Mouse (Mus musculus) heart, embryonic 11.5 days (tissue): ENCODE measurements around the gene Guca1b. TPM values are rescaled to one million over a fixed set of nuclear protein-coding genes. Genes with fewer than 3 reads are reported as not detected.
A peak's percentile ranks its signal among the peaks of the same experiment; 100 is the strongest.
"Not testable (repeated sequence)": the region's sequence is repeated elsewhere in the genome, so short reads cannot be mapped to it uniquely, and the experiment has no call there.

Experiments used
- ATAC-seq: fragments of 200-750 bp; cut with Nextera tagmentation; replicated peaks from 2 replicates; pipeline ENCODE4 v1.8.0; 2017; ENCODE audit warnings: moderate library complexity; ENCODE audit not compliant: insufficient number of reproducible peaks, low FRiP score, low TSS enrichment
- H3K27ac ChIP-seq: fragments of 300-500 bp; sonication (generic); 2 replicates; pipeline ENCODE4 v1.5.1; 2014; ENCODE audit warnings: mild to moderate bottlenecking, low read depth, low read length
- H3K27me3 ChIP-seq: fragments of 300-500 bp; sonication (generic); 2 replicates; pipeline ENCODE4 v1.6.1; 2014; ENCODE audit warnings: mild to moderate bottlenecking, low read length, mixed read lengths; ENCODE audit not compliant: control insufficient read depth, insufficient read depth
- H3K36me3 ChIP-seq: fragments of 300-500 bp; sonication (generic); 2 replicates; pipeline ENCODE4 v1.6.1; 2014; ENCODE audit warnings: mild to moderate bottlenecking, low read length, moderate library complexity, mixed read lengths; ENCODE audit not compliant: control insufficient read depth, insufficient read depth
- H3K4me1 ChIP-seq: fragments of 300-500 bp; sonication (generic); 2 replicates; pipeline ENCODE4 v1.6.1; 2014; ENCODE audit warnings: low read length; ENCODE audit not compliant: control insufficient read depth, insufficient read depth
- H3K4me2 ChIP-seq: fragments of 300-500 bp; sonication (generic); 2 replicates; pipeline ENCODE4 v1.6.1; 2014; ENCODE audit warnings: mild to moderate bottlenecking, moderate library complexity
- H3K4me3 ChIP-seq: fragments of 300-500 bp; sonication (generic); 2 replicates; pipeline ENCODE4 v1.5.1; 2014; ENCODE audit warnings: low read depth, low read length
- H3K9ac ChIP-seq: fragments of 300-500 bp; sonication (generic); 2 replicates; pipeline ENCODE4 v1.6.1; 2014; ENCODE audit warnings: mild to moderate bottlenecking, low read depth, low read length, moderate library complexity
- H3K9me3 ChIP-seq: fragments of 300-500 bp; sonication (generic); replicated peaks from 2 replicates; pipeline ENCODE4 v1.6.1; 2016; ENCODE audit warnings: low read length; ENCODE audit not compliant: control insufficient read depth
- WGBS: fragments of 180-500 bp; shearing (Covaris S2); extraction: QIAGEN DNeasy Blood & Tissue Kit; methylation state at CpG from one replicate; pipeline ENCODE4 v1.1.7; 2014; ENCODE audit not compliant: insufficient replicate concordance; 5-methylcytosine and 5-hydroxymethylcytosine counted together
- polyA plus RNA-seq: library from polyadenylated mRNA; unstranded; fragments of >200 nt; fragmentation: Nextera tagmentation; extraction: Ambion mirVana; gene quantifications from 2 replicates; pipeline ENCODE4 v1.2.1, GENCODE M21; 2014

Gene Guca1b
- polyA plus RNA-seq, 1 experiment from 2014 or later, result 1.2 TPM

DNA sequence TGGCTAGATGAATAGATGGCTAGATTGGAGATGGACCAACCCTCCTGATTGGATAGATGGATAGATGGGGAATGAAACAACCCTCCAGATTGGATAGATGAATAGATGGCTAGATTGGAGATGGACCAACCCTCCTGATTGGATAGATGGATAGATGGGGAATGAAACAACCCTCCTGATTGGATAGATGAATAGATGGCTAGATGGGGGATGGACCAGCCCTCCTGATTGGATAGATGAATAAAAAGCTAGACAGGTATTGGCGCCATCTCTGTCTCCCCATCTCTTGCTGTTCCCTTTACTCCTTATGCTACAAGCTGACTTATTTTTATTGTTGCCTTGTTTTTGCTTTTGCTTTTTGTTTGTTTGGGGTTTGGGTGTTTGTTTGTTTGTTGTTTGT, 37.4 kb downstream of the Guca1b start:
- not testable (repeated sequence) for ATAC-seq, H3K4me3 ChIP-seq, H3K27me3 ChIP-seq, H3K4me2 ChIP-seq, H3K9me3 ChIP-seq, H3K27ac ChIP-seq, H3K4me1 ChIP-seq, H3K9ac ChIP-seq, H3K36me3 ChIP-seq
- 65% methylated on average over 1 of the region's 1 CpGs for WGBS

DNA sequence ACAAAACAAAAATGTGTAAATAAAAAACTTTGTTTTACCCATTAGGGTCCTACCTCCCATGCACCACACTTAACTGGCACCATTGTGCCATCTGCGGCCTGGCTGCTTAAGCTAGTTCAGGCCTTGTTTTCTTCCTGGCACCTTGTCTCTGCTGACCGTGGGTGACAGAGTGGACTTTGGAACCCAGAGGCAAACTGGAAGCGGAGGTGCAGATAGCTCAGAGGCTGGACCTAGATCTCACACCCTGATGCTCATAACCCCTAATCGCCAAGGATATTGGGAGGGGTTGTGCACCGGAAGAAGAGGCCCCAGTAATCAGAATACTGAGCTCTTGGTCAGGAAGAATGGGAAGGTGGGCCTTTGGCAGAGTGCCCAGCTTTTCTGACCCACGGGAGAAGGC, 39.0 kb downstream of the Guca1b start:
- Histone ChIP-seq H3K9ac (no peak overlapping the region), H3K27me3 (no peaks in the 10 kb centered on the region), H3K4me3 (no peak overlapping the region), H3K4me1 (peaks cover 13% of the 10 kb centered on the region), H3K36me3 (no peaks in the 10 kb centered on the region), H3K27ac (no peak overlapping the region), H3K9me3 (no peaks in the 10 kb centered on the region), H3K4me2 (no peak overlapping the region)
- no peak for ATAC-seq
- 66% methylated on average over 6 of the region's 6 CpGs for WGBS

DNA sequence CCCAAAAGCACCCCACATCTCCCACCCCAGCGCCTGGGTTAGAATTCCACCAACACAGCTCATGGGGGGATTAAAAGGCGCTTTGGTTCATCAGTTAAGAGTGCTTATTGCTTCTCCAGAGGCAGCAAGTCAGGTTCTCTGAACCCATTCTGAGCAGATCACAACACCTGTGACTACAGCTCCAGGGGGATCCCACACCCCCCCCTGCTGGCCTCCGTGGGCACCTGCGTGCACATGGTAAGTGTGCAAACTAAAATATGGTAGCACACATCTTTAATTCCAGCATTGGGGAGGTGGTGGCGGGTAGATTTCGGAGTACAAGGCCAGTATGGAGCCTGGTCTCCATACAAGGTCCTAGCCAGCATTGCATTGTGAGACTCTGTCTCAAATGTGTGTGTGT, 42.1 kb downstream of the Guca1b start:
- ATAC-seq, result no peak
- H3K27me3 ChIP-seq, result no peaks in the 10 kb centered on the region
- H3K27ac ChIP-seq, result no peak overlapping the region
- H3K9ac ChIP-seq, result no peak overlapping the region
- no peaks in the 10 kb centered on the region for H3K9me3 ChIP-seq
- H3K36me3 ChIP-seq, result no peaks in the 10 kb centered on the region
- H3K4me2 ChIP-seq, result no peak overlapping the region
- no peak overlapping the region for H3K4me3 ChIP-seq
- WGBS, result 53% methylated on average over 6 of the region's 6 CpGs
- peaks cover 15% of the 10 kb centered on the region for H3K4me1 ChIP-seq

DNA sequence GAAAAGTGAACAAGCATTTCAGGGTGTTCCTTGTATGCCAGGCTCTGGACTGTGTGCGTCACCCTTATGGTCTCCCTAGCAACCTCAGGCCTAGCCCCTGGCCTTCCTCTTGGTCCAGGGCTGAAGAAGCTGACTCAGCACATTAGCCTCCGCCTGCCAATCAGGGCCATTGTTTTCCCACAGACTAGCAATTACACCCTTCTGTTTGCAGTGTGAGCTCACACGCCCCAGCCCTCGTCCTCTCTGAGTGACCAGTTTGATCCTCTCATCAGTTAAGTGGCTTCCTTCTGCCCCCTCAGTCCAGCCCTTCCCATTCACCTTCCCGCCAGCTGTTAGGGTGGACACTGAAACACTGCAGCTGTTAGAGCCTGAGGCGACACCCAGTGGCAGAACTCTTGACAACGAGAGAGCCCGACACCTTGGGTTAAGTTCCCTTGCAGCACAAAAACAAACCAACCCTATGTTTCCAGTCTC, 43.7 kb downstream of the Guca1b start:
- WGBS, result 10% methylated on average over 8 of the region's 8 CpGs

DNA sequence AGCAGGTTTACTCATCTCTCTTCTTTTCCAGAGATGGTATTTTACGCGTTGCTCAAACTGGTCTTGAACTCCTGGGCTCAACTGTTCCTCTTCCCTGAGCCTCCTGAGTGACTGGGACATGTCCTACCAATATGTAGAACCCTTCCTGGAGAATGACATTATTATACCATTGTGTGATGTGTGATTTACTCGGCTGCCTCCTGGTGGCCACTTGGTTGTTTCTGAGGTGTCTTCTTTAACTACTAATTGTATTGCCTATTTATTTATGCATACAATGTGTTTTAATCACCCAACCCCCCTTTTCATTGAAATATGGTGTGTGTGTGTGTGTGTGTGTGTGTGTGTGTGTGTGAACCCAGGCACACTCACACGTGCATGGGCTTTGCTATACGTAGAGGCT, 45.6 kb downstream of the Guca1b start:
- Histone ChIP-seq H3K9me3 (no peaks in the 10 kb centered on the region), H3K36me3 (no peaks in the 10 kb centered on the region), H3K4me1 (peaks cover 11% of the 10 kb centered on the region; the same call in 1 of the 2 replicates), H3K27ac (no peak overlapping the region), H3K9ac (no peak overlapping the region), H3K27me3 (no peaks in the 10 kb centered on the region), H3K4me2 (no peak overlapping the region), H3K4me3 (no peak overlapping the region)
- WGBS, result 60% methylated on average over 5 of the region's 5 CpGs
- ATAC-seq, result no peak

More for the DNA sequence above, 43.7 kb downstream of the Guca1b start:
- Histone ChIP-seq H3K9me3 (no peaks in the 10 kb centered on the region), H3K36me3 (no peaks in the 10 kb centered on the region), H3K27me3 (no peaks in the 10 kb centered on the region), H3K9ac (0 out of 2 replicates have a peak overlapping the region, but pooled peaks have one; percentile 1), H3K4me1 (peaks cover 15% of the 10 kb centered on the region), H3K4me3 (no peak overlapping the region), H3K27ac (no peak overlapping the region), H3K4me2 (peak overlapping the region; percentile 33)
- ATAC-seq, result 0 out of 2 replicates have a peak, but pooled peaks have one; percentile 27

DNA sequence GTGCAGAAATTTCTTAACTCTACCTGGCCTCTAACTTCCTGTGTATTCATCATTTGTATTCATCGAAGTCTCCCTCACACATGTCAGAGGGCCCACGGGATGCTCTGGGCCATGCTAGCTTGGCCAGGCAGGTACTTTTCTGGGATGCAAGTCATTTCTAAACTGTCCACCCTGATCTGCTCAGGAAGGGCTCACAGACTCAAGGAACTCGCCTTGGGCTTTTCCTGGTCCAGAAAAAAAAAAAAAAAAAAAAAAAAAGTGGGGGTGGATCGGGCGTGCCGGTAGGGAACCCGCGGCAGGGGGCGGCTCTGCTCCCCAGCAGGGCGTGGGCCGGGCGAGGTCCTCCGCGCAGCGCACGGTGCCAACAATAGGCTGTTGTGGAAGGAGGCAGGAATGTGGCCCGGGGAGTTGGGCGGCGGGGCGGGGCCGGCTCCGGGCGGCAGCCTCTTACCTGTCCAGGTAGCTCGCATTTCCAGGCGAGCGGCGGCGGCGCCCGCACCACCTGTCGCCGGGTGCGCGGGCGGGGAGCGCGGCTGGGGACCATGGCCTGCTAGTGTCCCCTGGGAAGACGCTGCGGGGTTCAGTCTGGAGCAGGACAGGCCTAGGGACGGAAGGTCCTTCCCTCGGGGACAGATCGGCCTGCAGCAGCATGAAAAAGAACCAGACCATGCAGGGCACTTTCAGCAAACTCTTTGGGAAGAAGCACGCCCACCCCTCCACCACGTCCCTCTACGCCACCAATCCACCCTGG, 51.1 kb downstream of the Guca1b start, which contains the start of gene AI661453:
Gene AI661453 (plus strand): TSS at position 460 of the 751 bp plus-strand sequence.
- H3K4me2 ChIP-seq, result peak within 1 kb of the TSS; percentile 92
- no peaks in the 10 kb centered on the region for H3K36me3 ChIP-seq
- peaks cover 29% of the 10 kb centered on the region for H3K4me1 ChIP-seq
- WGBS, result 1% methylated on average over 45 of the region's 45 CpGs
- H3K27me3 ChIP-seq, result peaks cover 9% of the 10 kb centered on the region; the same call in 1 of the 2 replicates
- no peak within 1 kb of the TSS for H3K27ac ChIP-seq
- ATAC-seq, result no peak
- no peaks in the 10 kb centered on the region for H3K9me3 ChIP-seq
- peak within 1 kb of the TSS; percentile 56 for H3K4me3 ChIP-seq
- H3K9ac ChIP-seq, result peak within 1 kb of the TSS; percentile 75

DNA sequence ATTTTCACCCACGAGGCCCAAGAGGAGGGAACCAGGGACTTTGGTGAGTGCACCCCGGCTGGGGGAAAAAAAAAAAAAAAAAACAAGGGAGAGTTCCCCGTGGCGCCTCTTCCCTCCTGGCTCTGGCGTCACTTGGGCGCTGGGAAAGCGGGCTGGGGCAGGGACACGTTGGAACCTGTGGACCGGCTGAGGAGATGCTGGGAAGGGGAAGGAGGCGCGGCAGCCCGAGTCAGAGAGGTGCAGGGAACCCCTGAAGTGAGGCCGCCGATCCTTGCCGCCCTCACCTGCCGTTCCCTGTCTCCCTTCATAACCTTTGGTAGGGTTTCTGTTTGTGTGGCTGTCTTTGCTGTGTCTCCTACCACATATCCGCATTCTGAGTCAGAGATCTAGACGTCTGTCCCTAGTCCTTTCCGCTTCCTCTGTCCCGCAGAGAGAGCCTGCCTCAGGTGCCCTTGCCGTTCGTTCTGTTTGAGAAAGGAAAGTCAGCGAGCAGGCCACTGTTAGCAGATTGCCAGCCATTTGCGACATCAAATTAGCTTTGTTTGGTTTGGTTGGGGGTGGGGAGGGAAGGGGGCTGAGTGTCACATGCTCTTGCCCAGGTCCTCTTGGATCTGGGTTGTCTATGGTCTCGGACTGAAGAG, 51.8 kb downstream of the Guca1b start, which contains the start of gene 1700001C19Rik:
Gene 1700001C19Rik (minus strand): TSS at position 470 of the 641 bp plus-strand sequence.
- peak within 1 kb of the TSS; percentile 75 for H3K9ac ChIP-seq
- H3K27ac ChIP-seq, result no peak within 1 kb of the TSS
- H3K4me3 ChIP-seq, result peak within 1 kb of the TSS; percentile 56
- no peaks in the 10 kb centered on the region for H3K36me3 ChIP-seq
- H3K4me2 ChIP-seq, result peak within 1 kb of the TSS; percentile 92
- H3K9me3 ChIP-seq, result no peaks in the 10 kb centered on the region
- H3K4me1 ChIP-seq, result peaks cover 36% of the 10 kb centered on the region
- ATAC-seq, result no peak
- peaks cover 9% of the 10 kb centered on the region; the same call in 1 of the 2 replicates for H3K27me3 ChIP-seq
- 4% methylated on average over 25 of the region's 25 CpGs for WGBS

DNA sequence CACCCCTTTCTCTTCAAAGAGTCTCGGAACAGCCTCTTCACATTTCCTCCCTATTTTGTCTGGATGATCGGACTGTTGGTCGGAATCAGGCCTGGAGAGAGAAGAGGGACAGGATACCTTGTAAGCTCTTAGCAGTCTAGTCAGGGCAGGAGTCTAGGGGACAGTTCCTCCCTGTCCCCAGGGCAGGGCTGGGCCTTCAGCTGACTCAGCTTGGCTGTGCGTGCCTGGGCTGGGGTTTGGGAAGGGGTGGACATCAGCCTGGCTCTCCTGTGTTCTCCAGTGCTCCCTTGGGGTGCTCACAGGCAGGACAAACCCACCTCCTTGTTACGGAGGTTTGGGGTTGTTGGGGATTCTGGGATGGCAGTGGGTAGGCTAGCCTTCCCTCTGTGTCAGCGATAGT, 53.4 kb downstream of the Guca1b start:
- 75% methylated on average over 6 of the region's 6 CpGs for WGBS
- Histone ChIP-seq H3K27me3 (peaks cover 9% of the 10 kb centered on the region; the same call in 1 of the 2 replicates), H3K9ac (no peak overlapping the region), H3K9me3 (no peaks in the 10 kb centered on the region), H3K27ac (no peak overlapping the region), H3K4me3 (no peak overlapping the region), H3K4me1 (peaks cover 41% of the 10 kb centered on the region), H3K36me3 (no peaks in the 10 kb centered on the region), H3K4me2 (no peak overlapping the region; the same call in 1 of the 2 replicates)
- no peak for ATAC-seq
